Mouse (Mus musculus) spleen, postnatal 36 days (tissue): ENCODE results near the gene Crygb.

Source experiments
- DNase-seq, 2 experiments: peaks; one replicate each; pipeline ENCODE4 v3.0.0; 2022; ENCODE audit warnings: low spot score in 2 of 2, mixed read lengths in 1 of 2

Crygb gene

DNA sequence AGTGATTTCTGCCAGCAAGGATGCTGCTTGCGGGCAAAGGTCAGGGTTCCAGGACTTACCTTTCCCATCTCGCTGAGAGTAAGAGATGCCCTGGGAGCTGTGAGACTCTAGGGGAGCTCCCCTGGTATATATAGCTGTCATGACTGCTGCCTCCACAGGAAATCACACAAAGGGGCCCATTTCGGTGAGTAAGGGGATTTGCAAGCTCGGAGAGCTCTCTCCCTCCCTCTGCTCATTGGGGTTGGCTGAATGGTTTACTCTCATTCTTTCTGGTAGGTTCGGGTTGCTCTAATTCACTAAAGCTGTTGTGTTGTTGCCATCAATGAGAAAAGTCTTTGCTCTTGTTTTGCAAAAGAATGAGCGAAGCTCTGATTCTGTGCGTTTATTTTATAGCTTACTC is at the start of gene Crygb:
Crygb (minus strand) TSS at position 101 of the 400 bp plus-strand sequence.
- DNase-seq: no peak

DNA sequence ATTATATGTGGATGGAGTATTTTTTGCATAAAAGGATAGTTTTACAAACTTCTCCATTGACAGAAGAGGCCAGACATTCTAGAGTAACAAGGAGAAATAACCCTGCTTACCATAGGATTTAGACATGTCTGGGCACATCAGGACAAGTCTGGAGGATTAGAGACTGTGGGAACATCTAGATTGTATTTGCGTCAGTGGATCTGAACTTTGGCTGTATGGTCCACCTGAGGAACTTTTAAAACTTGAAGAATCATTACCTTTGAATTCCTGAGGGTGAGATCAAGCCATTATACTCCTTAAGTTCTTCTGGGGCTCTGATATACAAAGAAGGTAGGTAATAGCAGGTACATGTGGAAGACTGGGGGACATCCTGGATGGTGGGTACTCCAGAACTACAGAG is 49.6 kb upstream of the Crygb start:
- DNase-seq: no peak

GRCm38 (mm10) chr1:65130226-65130625 is 48.1 kb upstream of the Crygb start:
- no peak for DNase-seq

DNA sequence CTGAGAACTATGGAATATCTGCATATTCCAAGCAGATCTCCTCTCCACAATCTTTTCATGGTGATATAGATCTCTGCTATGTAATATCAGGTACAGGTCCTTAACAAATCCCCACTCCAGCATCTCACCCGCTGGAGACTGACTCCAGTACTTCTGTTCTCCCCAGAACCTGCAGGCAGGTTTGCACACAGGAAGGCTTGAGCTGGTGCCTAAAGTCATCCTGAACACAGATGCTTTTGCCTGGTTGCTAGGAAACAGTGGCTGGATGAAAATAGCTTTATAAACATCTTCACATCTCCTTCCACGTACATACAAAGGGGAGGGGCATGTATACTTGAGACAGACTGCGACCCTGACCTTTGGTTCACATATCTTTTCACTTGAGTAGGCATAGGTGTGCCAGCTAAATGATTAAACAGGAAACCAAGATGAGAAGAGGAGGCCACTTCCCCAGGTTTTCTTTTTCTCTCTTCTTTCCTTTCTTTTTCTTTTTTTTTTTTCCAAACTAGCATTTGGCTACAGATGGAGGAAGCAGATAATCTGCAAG is 47.6 kb upstream of the Crygb start:
- DNase-seq: no peak

GRCm38 (mm10) chr1:65122574-65123372 is 40.7 kb upstream of the Crygb start, which contains the start of gene D630023F18Rik:
Gene D630023F18Rik, minus strand, starts transcription at chr1:65123214.
- no peak for DNase-seq

GRCm38 (mm10) chr1:65119438-65119837 is 37.4 kb upstream of the Crygb start, which contains the start of gene Gm28845:
Gene Gm28845, minus strand, starts transcription at chr1:65119558.
- DNase-seq: no peak

DNA sequence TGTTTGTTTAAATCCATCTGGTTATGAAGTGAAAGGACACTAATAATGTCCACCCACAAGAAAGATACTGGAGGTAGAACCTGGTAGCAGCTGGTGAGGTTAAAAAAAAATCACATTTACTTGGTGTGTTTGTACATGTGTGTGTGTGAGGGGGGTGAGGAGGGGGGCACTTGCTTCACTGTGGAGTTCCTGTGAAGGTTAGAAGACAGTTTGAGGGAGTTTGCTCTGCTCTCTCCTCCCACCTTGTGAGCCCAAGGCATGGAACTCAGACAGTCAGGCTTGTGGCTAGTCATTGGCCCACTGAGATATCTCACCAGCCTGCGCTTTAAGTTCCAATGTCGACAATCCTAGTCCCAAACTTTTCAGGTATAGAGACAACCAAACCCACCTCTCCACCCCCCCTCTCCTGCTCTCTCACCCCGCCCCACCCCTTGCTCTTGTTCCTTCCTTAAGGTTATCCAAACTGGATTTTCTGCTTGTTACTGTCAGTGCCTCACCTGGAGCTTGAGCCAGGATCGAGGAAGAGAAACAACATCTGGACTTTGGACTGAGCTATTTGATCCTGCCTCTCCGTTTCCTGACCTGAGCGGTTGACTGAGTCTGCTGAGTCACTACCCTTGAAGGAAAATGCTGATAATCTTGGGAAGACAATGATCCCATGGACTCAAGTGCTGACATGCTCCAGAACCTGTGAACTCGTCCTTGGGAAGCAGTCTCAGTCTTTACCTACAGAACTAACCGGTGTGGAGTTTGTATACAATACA is 36.2 kb upstream of the Crygb start:
- no peak for DNase-seq

GRCm38 (mm10) chr1:65113536-65114172 is 31.6 kb upstream of the Crygb start:
- peak in 1 of 2 experiments; percentile 7 for DNase-seq

- peak in 1 of 2 experiments; percentile 17 for DNase-seq
These were observed 30.7 kb upstream of the Crygb start for GRCm38 (mm10) chr1:65112807-65113196.

GRCm38 (mm10) chr1:65112031-65112806 is 30.1 kb upstream of the Crygb start:
- DNase-seq: peak in 1 of 2 experiments; percentile 43

GRCm38 (mm10) chr1:65109756-65110435 is 27.8 kb upstream of the Crygb start:
- no peak for DNase-seq

DNA sequence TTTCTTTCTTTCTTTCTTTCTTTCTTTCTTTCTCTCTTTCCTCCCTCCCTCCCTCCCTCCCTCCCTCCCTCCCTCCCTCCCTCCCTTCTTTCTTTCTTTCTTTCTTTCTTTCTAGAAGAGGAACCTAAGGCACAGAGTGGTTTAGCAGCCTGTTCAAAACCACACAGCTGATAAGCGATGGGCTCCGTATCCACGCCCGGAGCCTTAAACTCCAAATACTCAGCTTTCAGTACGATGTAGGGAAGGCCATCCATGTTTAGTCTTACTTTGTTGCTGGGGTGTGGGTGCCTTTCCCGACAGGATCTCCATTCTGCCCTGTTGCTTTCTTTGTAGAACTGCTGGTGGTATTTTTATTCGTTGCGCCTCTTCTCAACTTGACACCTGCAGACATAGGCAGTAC is 27.1 kb upstream of the Crygb start:
- no peak for DNase-seq

DNA sequence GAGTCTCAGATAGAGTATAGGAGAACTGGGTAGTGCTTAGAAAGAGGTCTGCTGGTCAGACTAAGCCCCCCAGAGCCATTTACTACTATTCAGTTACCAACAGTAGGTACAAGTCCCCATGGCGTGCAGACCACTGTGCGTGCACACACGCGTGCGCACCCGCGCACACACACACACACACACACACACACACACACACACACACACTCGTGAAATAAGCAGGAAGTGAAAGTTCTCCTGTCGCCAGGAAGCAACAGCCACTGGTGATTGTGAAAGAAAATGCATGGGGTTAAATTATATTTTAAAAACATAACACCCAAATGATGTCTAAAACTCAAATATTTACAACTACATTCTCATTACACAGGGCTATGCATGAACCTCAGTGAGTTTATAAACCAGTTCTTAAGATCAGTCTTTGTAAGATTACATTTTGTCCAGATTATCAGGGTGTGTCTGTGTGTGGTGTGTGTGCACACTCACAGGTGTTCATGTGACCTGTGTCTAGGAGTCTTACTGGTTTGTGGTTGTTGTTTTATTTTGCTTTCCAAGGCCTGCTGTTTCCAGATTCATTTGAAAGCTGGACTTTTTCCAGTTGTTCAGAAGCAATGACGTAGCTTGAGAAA is 25.7 kb upstream of the Crygb start:
- DNase-seq: no peak

- DNase-seq: no peak
These were observed 21.2 kb upstream of the Crygb start, which contains the start of gene Cryga for GRCm38 (mm10) chr1:65103273-65103672. Gene Cryga, minus strand, starts transcription at chr1:65103373.

DNA sequence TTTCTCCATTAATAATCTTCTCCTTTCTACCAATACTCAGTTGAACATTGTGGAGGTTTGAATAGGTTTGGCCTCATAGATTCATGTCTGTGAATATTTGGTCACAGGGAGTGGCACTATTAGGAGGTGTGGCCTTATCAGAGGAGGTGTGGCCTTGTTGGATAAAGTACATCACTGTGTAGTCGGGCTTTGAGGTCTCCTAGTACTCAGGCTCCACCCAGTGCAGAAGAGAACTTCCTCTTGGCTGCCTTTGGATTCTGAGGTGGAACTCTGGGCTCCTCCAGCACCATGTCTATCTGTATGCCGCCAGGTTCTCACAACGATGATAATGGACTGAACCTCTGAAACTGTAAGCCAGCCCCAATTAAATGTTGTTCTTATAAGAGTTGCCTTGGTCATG is 14.9 kb upstream of the Crygb start:
- no peak for DNase-seq

- DNase-seq: no peak
These were observed 9.5 kb upstream of the Crygb start for GRCm38 (mm10) chr1:65091566-65091965.

DNA sequence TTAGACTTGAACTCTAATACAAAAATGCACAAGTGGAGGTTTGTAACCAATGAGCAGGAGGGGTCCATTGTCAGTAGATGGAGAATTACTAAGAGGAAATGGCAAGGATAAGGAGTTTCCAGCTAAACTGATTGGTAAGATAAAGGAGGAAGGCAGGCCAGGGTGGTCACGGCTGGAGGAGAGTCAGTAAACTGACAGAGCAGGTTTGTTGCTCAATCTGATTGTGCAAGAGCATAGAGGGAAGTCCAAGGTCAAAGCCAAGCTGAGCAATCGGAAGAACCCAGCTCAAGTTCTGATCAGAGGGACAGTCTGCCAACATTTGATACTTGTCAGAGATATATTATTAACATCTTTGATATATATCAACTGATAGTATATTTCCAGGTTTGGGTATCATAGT is 8.3 kb upstream of the Crygb start:
- peak in 1 of 2 experiments; percentile 23 for DNase-seq

- DNase-seq: no peak
These were observed 6.7 kb upstream of the Crygb start for GRCm38 (mm10) chr1:65088567-65089356.

DNA sequence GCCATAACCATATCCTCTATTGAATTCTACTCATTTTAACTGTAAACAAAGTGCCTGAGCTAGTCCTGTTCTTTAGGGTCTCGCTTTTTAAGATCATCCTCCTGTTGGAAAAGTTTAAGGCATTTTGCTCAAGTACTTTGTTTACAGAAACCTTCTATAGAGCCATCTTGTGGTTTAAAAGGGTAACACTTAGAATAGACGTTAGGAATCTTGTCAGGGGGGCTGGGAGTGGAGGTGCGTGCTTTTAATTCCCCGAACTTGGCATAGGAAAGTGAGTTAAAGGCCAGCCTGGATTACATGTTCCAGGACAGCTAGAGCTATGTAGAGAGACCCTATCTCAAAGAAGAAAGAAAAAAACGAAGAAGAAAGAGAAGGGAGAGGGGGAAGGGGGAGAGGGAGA is 6.5 kb downstream of the Crygb start:
- DNase-seq: no peak
